Mouse (Mus musculus) hindbrain, postnatal 0 days (tissue): ENCODE results near the gene Rps12-ps3. TPM values are rescaled to one million over a fixed set of nuclear protein-coding genes. Genes with fewer than 3 reads are reported as not detected.

ENCODE experiments used
- ATAC-seq: fragments of 200-750 bp; cut with Nextera tagmentation; 2 replicates; pipeline ENCODE4 v1.8.0; 2017; ENCODE audit warnings: mild to moderate bottlenecking, moderate TSS enrichment, moderate library complexity
- DNase-seq: peaks from one replicate; pipeline ENCODE4 v3.0.0-alpha.2; 2015; ENCODE audit warnings: low spot score
- H3K27ac ChIP-seq: fragments of 300-500 bp; sonication (generic); 2 replicates; pipeline ENCODE4 v1.5.1; 2014; ENCODE audit warnings: mild to moderate bottlenecking
- H3K27me3 ChIP-seq: fragments of 300-500 bp; sonication (generic); 2 replicates; pipeline ENCODE4 v1.6.1; 2014; ENCODE audit warnings: low read length, mixed read lengths; ENCODE audit not compliant: insufficient read depth
- H3K36me3 ChIP-seq: fragments of 300-500 bp; sonication (generic); 2 replicates; pipeline ENCODE4 v1.6.1; 2014; ENCODE audit warnings: low read length, mixed read lengths; ENCODE audit not compliant: insufficient read depth
- H3K4me1 ChIP-seq: fragments of 300-500 bp; sonication (generic); 2 replicates; pipeline ENCODE4 v1.6.1; 2014; ENCODE audit warnings: antibody characterized with exemption, low read length, mixed read lengths; ENCODE audit not compliant: insufficient read depth
- H3K4me2 ChIP-seq: fragments of 300-500 bp; sonication (generic); 2 replicates; pipeline ENCODE4 v1.6.1; 2014; ENCODE audit warnings: low read depth, mild to moderate bottlenecking, low read length, moderate library complexity, mixed read lengths
- H3K4me3 ChIP-seq: fragments of 300-500 bp; sonication (generic); 2 replicates; pipeline ENCODE4 v1.5.1; 2014; ENCODE audit warnings: low read length
- H3K9ac ChIP-seq: fragments of 300-500 bp; sonication (generic); replicated peaks from 2 replicates; pipeline ENCODE4 v1.6.1; 2014; ENCODE audit warnings: mild to moderate bottlenecking, low read length, moderate library complexity, mixed read lengths
- H3K9me3 ChIP-seq: fragments of 300-500 bp; sonication (generic); 2 replicates; pipeline ENCODE4 v1.6.1; 2016; ENCODE audit warnings: low read length, mixed read lengths
- CTCF ChIP-seq: IDR thresholded peaks from 2 replicates; pipeline ENCODE4 v1.5.1; 2016; ENCODE audit warnings: antibody characterized with exemption, control low read depth, low read depth
- WGBS: fragments of 180-500 bp; shearing (Covaris S2); extraction: QIAGEN DNeasy Blood & Tissue Kit; methylation state at CpG from one replicate; pipeline ENCODE4 v1.1.7; 2014; 5-methylcytosine and 5-hydroxymethylcytosine counted together
- polyA plus RNA-seq: library from polyadenylated mRNA; unstranded; fragments of >200 nt; fragmentation: Nextera tagmentation; extraction: Ambion mirVana; gene quantifications from 2 replicates; pipeline ENCODE4 v1.2.1, GENCODE M21; 2015
- total RNA-seq: library from RNA; depleted of rRNA; stranded (reverse); fragments of >200 nt; gene quantifications from 2 replicates; pipeline ENCODE4 v1.2.3, GENCODE M21; 2014

Rps12-ps3 gene
- total and polyA plus RNA-seq, 2 experiments from 2014 or later = 13.9 to 63.1 TPM

DNA sequence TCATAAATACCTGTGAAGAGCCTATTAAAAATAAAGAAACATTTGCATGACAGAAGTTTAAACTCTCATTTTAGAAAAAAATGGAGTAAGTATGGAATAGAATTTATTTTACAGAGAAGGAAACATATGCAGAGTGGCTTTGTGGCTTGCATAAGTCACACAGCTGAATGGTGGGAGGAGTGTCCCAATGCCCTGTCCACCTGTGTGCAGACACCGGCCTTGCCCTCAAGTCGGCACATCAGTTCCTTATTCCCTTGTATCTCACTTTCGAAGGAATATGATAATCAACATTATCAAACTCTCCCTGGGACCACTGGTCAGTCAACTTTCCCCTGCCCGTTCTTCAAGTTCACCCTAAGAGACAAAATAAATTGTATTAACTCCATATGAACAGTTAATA, 35.8 kb downstream of the Rps12-ps3 start:
- H3K9me3 ChIP-seq = no peaks in the 10 kb centered on the region
- H3K36me3 ChIP-seq = no peaks in the 10 kb centered on the region
- no peaks in the 10 kb centered on the region for H3K27me3 ChIP-seq
- TF ChIP-seq CTCF = no peak
- H3K9ac ChIP-seq = no peak overlapping the region
- H3K4me3 ChIP-seq = no peak overlapping the region
- no peak for ATAC-seq
- WGBS = 93% methylated on average over 4 of the region's 4 CpGs
- no peak overlapping the region for H3K4me2 ChIP-seq
- no peaks in the 10 kb centered on the region for H3K4me1 ChIP-seq
- DNase-seq = no peak
- H3K27ac ChIP-seq = no peak overlapping the region

- no peak for ATAC-seq
- H3K36me3 ChIP-seq = no peaks in the 10 kb centered on the region
Observed at GRCm38 (mm10) chr19:59359202-59359601, 37.1 kb downstream of the Rps12-ps3 start.

GRCm38 (mm10) chr19:59360486-59360896, 38.4 kb downstream of the Rps12-ps3 start:
- H3K9ac ChIP-seq = no peak overlapping the region
- H3K27me3 ChIP-seq = no peaks in the 10 kb centered on the region
- H3K27ac ChIP-seq = no peak overlapping the region
- 33% methylated on average over 2 of the region's 2 CpGs for WGBS
- DNase-seq (no peak), ATAC-seq (no peak)
- no peak overlapping the region for H3K4me2 ChIP-seq
- no peaks in the 10 kb centered on the region for H3K4me1 ChIP-seq
- no peak overlapping the region for H3K4me3 ChIP-seq
- TF ChIP-seq CTCF = no peak
- H3K36me3 ChIP-seq = no peaks in the 10 kb centered on the region
- no peaks in the 10 kb centered on the region for H3K9me3 ChIP-seq

More at GRCm38 (mm10) chr19:59359202-59359601, 37.1 kb downstream of the Rps12-ps3 start:
- H3K4me2 ChIP-seq = no peak overlapping the region
- no peak overlapping the region for H3K4me3 ChIP-seq
- H3K9me3 ChIP-seq = no peaks in the 10 kb centered on the region
- no peaks in the 10 kb centered on the region for H3K4me1 ChIP-seq
- DNase-seq = no peak
- TF ChIP-seq CTCF = no peak
- WGBS = 79% methylated on average over 4 of the region's 4 CpGs
- H3K27ac ChIP-seq = no peak overlapping the region
- H3K9ac ChIP-seq = no peak overlapping the region
- H3K27me3 ChIP-seq = no peaks in the 10 kb centered on the region

GRCm38 (mm10) chr19:59362646-59363045, 40.6 kb downstream of the Rps12-ps3 start:
- H3K36me3 ChIP-seq = no peaks in the 10 kb centered on the region
- 85% methylated on average over 6 of the region's 6 CpGs for WGBS
- no peaks in the 10 kb centered on the region for H3K4me1 ChIP-seq
- no peaks in the 10 kb centered on the region for H3K27me3 ChIP-seq
- no peak overlapping the region for H3K27ac ChIP-seq
- H3K4me3 ChIP-seq = no peak overlapping the region
- H3K4me2 ChIP-seq = no peak overlapping the region
- H3K9me3 ChIP-seq = no peaks in the 10 kb centered on the region
- no peak overlapping the region for H3K9ac ChIP-seq
- ATAC-seq (no peak), DNase-seq (no peak)
- TF ChIP-seq CTCF = no peak

GRCm38 (mm10) chr19:59363666-59364065, 41.6 kb downstream of the Rps12-ps3 start:
- DNase-seq (no peak), ATAC-seq (no peak)
- TF ChIP-seq CTCF = no peak
- 89% methylated on average over 3 of the region's 3 CpGs for WGBS
- Histone ChIP-seq H3K36me3 (no peaks in the 10 kb centered on the region), H3K27ac (no peak overlapping the region), H3K9me3 (no peaks in the 10 kb centered on the region), H3K4me2 (no peak overlapping the region), H3K27me3 (no peaks in the 10 kb centered on the region), H3K4me3 (no peak overlapping the region), H3K4me1 (no peaks in the 10 kb centered on the region), H3K9ac (no peak overlapping the region)

GRCm38 (mm10) chr19:59366724-59367123, 44.6 kb downstream of the Rps12-ps3 start:
- WGBS = 46% methylated on average over 3 of the region's 3 CpGs

DNA sequence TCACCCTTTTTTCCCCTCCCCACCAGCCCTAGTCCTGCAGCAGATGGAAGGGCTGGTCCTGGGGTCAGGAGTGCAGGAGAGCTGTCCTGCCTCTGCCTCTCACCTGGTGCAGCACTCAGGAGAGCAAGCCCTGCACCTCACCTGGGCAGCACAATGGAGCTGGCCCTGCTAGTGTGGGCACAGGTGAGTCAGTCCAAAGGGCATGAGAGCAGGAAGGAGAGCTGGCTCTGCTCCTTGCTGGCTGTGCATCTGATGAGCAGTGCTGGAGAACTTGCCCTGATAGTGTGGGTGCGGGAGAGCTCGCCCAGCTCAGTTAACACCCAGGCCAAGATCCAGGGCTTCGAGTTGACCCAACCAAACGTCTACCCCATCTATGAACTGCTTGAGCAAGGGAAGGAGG, 45.8 kb downstream of the Rps12-ps3 start:
- TF ChIP-seq CTCF = no peak
- 78% methylated on average over 4 of the region's 4 CpGs for WGBS
- no peak for DNase-seq

More at GRCm38 (mm10) chr19:59366724-59367123, 44.6 kb downstream of the Rps12-ps3 start:
- H3K36me3 ChIP-seq = no peaks in the 10 kb centered on the region
- ATAC-seq (no peak), DNase-seq (no peak)
- H3K4me2 ChIP-seq = no peak overlapping the region
- TF ChIP-seq CTCF = no peak
- no peak overlapping the region for H3K27ac ChIP-seq
- no peaks in the 10 kb centered on the region for H3K27me3 ChIP-seq
- H3K9me3 ChIP-seq = no peaks in the 10 kb centered on the region
- H3K4me3 ChIP-seq = no peak overlapping the region
- H3K4me1 ChIP-seq = no peaks in the 10 kb centered on the region
- H3K9ac ChIP-seq = no peak overlapping the region

More for the DNA sequence above, 45.8 kb downstream of the Rps12-ps3 start:
- H3K36me3 ChIP-seq = no peaks in the 10 kb centered on the region
- no peaks in the 10 kb centered on the region for H3K9me3 ChIP-seq
- H3K4me2 ChIP-seq = no peak overlapping the region
- no peak overlapping the region for H3K9ac ChIP-seq
- no peaks in the 10 kb centered on the region for H3K4me1 ChIP-seq
- no peak overlapping the region for H3K27ac ChIP-seq
- no peak for ATAC-seq
- H3K27me3 ChIP-seq = no peaks in the 10 kb centered on the region
- H3K4me3 ChIP-seq = no peak overlapping the region
